Comparison of ENCODE assay signal across 19 mouse cellular contexts in the genomic region with DNA sequence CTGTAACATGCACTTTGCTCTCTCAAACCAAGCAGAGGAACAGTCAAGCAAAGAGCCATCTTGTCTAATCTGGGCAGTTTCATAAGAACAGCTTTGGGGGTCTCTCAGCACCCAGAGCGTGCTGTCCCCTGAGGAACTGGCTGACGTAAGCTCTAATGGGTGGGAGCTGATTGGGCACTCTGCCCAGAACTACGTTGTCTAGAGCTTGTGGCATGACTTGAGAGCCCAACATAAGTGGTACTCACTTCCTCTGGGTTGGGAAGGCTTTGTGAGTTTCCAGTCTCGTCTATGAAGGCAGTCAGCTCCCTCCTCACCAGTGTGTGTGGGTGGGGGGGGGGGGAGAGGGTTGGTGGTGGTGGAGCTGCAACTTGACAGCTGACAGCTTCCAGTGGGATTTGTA. TPM values are rescaled to one million over a fixed set of nuclear protein-coding genes. Genes with fewer than 3 reads are reported as not detected.
"Had no signal": no experiment of that assay in that cellular context is flagged by ENCODE, and none has a peak within 500 bp of the region (broad histone marks: within the 10 kb centered on the region; RNA-seq: fewer than 3 reads in every experiment).

No protein-coding gene starts in this region.

- H3K4me2 ChIP-seq: limb, embryonic 13.5 days; liver, embryonic 15.5 days; midbrain, embryonic 12.5 days; neural tube, embryonic 13.5 days had no signal

- DNase-seq: kidney, adult 11 months; kidney, adult 9 months; kidney, postnatal 10 days; kidney, postnatal 4 days; left cerebral cortex, postnatal 4 days; retina, postnatal 1 day; right cerebral cortex, postnatal 4 days; spleen, adult 18-20 months; thymus, adult 18-20 months; thymus, postnatal 14 days had no signal

- H3K9me3 ChIP-seq: limb, embryonic 13.5 days; liver, embryonic 15.5 days; midbrain, embryonic 12.5 days; neural tube, embryonic 13.5 days had no signal

- H3K36me3 ChIP-seq: limb, embryonic 13.5 days; liver, embryonic 15.5 days; midbrain, embryonic 12.5 days; neural tube, embryonic 13.5 days had no signal

- H3K4me3 ChIP-seq: layer of hippocampus, adult 2 months; limb, embryonic 13.5 days; liver, embryonic 15.5 days; midbrain, embryonic 12.5 days; neural tube, embryonic 13.5 days had no signal

- H3K27ac ChIP-seq: layer of hippocampus, adult 2 months; limb, embryonic 13.5 days; liver, embryonic 15.5 days; midbrain, embryonic 12.5 days; neural tube, embryonic 13.5 days had no signal

- ATAC-seq: midbrain, embryonic 16.5 days had no signal

- H3K9ac ChIP-seq: limb, embryonic 13.5 days; liver, embryonic 15.5 days; midbrain, embryonic 12.5 days; neural tube, embryonic 13.5 days had no signal

RNA-seq across cellular contexts. Expression of gene Hrh1, which starts 2.8 kb away (rescaled TPM):
- total RNA-seq: liver, adult 2 months; megakaryocyte-erythroid progenitor cell, adult 5-6 weeks had no signal
- polyA plus RNA-seq: stomach, embryonic 14.5 days had no signal
